Mouse (Mus musculus): ENCODE measurements at regions not wholly inside any gene's neighbourhood (a gene's known extent, or its start where the extent isn't known, plus 50 kb on each side); places are given as distances from the start of the nearest gene placed in this dataset.
A peak's percentile ranks its signal among the peaks of the same experiment; 100 is the strongest.
"Not testable (repeated sequence)": the region's sequence is repeated elsewhere in the genome, so short reads cannot be mapped to it uniquely, and the experiment has no call there.

DNA sequence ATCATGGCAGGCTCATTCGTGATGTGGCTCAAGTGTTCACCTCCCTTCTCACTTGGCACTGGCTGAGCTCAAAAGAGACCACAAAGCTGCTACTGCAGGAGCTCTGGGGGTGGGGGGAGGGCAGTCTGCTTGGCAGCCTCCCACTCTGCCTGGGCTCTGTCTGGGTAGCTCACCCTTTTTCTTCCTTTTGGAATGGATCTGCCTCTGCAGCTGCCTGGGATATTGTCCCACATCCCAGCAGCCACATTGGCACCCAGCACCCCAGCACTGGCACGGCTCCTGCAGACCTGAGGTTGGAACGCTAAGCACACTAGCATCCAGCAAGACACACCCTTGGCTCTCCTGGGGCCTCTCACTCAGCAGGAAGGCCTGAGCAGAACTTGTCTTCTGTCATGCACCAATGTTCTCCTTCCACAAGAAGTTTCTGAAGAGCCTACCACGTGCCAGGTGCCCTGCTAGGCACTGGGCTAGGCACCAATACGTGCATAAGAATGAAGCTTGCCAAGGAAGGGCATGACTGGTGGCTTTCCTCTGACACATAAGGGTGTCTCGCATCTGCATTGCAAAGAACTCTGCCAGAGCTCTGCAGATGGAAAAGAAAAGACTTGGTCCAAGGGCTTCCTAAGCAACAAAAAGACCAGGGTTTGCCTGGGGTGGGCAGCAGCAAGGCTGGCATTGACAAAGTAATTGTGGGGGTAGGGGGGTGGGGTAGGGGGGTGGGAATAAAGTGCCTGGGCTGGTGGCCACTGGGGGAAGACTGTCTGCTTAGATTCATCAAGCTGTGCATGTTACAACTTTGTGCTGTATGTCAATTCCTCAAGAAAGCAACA lies 112.1 kb upstream of the Sipa1l1 start:
- DNase-seq (ENCODE audit: low read depth, low spot score): not testable (repeated sequence)

GRCm38 (mm10) chr12:82064986-82065385 lies 104.1 kb upstream of the Sipa1l1 start:
- peak; percentile 57 for DNase-seq (ENCODE audit: low read depth, low spot score)

GRCm38 (mm10) chr12:82066860-82067259 lies 102.3 kb upstream of the Sipa1l1 start:
- no peak for DNase-seq (ENCODE audit: low read depth, low spot score)

GRCm38 (mm10) chr12:82069621-82070020 lies 99.5 kb upstream of the Sipa1l1 start:
- no peak for DNase-seq (ENCODE audit: low read depth, low spot score)

DNA sequence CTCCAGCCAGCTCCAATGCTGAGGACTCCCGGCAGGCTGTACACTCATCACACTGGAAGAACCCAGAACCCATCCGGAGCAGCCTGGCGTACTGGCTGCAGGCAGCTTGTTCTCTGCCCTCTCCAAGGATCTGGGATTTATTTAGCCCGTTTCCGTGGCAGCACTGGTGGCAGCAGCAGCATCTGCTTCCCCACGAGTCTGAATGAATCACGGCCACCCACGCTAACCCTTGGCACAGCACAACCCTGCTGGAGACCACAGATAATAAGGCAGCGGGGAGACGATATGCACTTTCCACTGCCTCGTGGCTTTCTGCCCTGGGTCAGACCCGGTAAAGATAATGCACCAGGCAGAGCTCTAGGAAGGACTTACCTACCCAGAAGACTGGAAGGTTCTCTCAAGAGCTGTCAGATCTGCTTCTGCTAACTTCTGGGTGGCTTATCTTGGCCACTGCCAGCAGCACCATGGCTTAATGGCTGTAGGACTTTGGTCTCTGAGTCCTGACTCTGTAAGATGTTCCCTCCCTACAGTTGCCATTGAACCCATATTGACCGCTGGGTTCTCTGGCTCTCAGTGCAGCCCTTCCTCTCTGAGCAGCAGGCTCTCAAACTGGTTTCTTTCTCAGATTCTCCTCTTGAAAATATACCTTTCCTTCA lies 96.2 kb upstream of the Sipa1l1 start:
- peak; percentile 84 for DNase-seq (ENCODE audit: low read depth, low spot score)

GRCm38 (mm10) chr12:82075479-82076221 lies 93.5 kb upstream of the Sipa1l1 start:
- no peak for DNase-seq (ENCODE audit: low read depth, low spot score)

DNA sequence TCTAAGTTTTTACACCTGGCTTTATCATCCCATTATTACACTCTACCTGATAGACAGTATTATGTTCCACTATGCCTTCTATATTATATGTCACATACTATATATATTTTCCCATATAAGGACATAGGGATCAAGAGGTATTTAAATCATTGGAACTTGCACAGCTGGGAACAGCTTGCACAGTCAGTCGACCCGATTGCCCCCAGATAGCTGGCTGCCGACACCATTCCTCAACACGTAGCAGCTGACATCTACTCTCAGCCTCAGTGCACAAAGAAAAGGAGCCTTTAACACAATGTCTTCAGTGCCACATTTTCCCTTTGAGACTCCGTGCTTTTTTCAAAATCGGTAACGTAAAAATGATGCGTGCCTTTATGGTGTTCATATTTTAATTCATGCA lies 92.4 kb upstream of the Sipa1l1 start:
- no peak for DNase-seq (ENCODE audit: low read depth, low spot score)

DNA sequence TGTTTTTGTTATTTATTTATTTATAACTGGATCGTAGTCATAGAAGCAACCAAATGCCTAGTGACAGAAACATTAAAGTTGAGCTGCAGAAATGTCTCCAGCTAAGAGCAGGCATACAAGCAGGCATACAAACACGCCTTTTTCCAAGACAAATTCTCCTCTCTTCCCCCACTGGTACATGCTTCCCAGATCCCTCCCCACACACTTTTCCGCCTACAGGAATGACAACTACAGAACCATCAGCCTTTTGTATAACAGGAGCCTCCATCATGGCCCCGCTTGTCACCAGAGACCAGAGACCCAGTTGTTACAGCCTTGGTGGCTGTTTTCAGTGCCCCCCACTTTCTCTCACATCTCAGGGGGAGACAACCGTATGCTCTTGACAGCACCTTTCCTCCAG lies 91.2 kb upstream of the Sipa1l1 start:
- DNase-seq (ENCODE audit: low read depth, low spot score): no peak

DNA sequence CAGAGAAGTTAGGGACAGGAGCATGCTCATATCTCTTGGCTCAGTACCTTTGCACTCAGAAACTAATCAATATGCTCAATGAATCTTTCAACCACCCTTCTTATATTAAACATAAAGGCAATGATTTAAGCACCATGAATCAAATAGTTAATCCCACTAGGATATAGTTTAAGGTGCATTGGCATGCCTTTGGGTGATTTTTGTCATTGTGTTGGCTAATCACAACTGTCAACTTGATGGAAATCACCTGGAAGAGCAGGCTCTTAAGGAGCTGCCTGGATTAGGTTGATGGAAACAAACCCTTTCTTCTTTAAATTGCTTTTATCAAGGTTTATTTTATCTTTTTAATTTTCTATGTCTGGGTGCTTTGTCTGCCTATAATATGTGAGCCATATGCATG lies 90.4 kb upstream of the Sipa1l1 start:
- DNase-seq (ENCODE audit: low read depth, low spot score): no peak

DNA sequence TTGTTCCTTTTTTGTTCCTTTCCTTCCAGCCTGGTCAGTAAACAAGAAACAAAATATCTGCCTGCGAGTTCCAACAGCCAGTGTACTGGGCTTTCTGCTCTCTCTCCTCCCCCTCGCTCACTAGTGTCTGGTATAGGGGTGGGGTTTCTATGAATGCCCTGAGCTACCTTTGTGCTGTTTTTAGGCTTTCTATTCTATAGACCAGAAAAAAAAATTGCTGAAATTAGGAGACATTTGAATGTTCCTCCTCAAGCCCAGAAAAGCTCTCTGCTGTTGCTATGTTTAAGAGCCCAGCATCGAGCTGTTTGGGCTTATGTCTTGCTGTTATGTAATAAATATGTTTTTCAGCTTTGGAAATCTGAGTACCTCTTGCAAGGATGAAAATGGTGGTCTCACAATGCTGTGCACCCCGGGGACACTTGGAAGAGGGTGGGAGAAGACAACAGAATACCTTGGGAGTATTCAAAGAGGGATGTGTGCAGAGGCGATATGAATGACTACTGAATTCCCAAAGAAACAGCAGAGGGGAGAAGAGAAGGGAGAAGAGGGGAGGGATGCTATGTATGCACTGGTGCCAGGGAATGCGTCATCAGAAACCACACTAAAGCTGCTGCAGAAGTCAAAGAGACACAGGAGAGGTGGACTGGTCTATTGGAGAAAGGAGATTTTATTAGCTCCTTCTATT lies 88.8 kb upstream of the Sipa1l1 start:
- peak; percentile 34 for DNase-seq (ENCODE audit: low read depth, low spot score)

DNA sequence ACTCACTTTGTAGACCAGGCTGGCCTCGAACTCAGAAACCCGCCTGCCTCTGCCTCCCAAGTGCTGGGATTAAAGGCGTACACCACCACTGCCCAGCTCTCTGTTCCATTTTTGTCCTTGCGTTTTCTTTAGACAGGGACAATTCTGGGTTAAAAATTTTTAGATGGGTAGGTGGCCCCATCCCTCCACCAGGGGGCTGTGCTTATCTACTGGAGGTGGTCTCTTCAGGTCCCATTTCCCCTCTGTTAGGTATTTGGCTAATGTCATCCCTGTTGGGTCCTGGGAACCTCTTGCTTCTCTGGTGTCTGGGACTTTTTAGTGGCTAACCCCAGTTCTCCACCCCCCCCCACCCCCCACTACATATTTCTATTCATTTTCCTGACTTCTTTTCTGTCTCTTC lies 86.5 kb upstream of the Sipa1l1 start:
- not testable (repeated sequence) for DNase-seq (ENCODE audit: low read depth, low spot score)

- DNase-seq (ENCODE audit: low read depth, low spot score): peak; percentile 83
Measured at GRCm38 (mm10) chr12:82085771-82086400, 83.2 kb upstream of the Sipa1l1 start.

DNA sequence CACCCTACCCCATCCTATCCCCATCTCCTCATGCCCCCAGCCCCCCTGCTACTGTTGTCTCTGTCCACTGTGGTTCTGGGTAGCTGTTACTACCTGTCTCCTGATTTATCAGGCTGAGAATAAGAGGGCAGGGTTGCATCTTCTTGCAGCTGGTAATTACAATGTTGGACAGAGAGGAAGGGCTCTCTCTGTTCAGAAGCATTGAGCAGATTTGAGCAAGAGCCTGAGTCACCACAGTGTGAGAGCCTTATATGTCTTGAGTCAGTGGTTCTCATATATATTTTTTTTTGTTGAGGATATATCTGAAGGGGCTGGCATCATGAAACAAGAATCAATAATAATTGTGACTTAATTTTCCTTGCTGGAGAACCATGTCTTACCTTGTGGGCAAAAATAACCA lies 82.7 kb upstream of the Sipa1l1 start:
- peak; percentile 59 for DNase-seq (ENCODE audit: low read depth, low spot score)

DNA sequence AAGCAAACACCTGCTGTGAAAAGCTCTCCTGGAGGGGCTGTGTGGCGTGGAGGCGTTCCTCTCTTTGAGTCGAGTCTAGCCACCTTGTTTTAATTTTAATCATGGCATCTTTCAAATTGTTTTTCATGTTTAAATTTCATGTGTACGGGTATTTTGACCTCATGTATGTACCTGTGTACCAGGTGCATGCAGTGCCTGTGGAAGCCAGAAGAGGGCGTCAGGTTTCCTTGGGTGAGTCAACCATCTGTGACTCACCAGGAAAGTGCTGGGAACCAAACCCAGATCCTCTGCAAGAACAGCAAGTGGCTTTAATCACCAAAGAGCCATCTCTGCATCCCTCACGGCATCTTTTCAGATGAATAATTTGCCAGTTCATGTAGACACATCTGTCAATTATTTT lies 79.8 kb upstream of the Sipa1l1 start:
- DNase-seq (ENCODE audit: low read depth, low spot score): no peak

DNA sequence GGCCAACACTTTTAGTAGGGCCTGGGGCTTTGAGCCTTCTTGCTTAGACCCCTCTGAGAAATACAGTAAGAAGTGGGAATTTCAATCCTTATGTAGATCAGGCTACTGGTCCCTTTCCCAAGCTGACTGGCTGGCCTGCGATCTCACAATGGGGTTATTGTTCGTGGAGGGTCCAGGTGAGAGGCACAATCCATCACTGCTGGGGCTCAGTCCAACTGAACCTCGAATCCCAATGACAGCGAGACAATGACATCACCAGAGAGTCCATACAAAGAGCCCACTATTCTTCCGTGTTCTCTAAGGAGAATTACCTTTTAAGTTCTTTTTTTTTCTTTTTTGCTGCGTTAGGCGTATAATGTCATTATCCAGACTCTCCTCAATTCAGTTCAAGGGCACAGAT lies 75.8 kb upstream of the Sipa1l1 start:
- no peak for DNase-seq (ENCODE audit: low read depth, low spot score)

GRCm38 (mm10) chr12:82095396-82095795 lies 73.7 kb upstream of the Sipa1l1 start:
- no peak for DNase-seq (ENCODE audit: low read depth, low spot score)

GRCm38 (mm10) chr12:82097126-82097525 lies 72.0 kb upstream of the Sipa1l1 start:
- no peak for DNase-seq (ENCODE audit: low read depth, low spot score)

- DNase-seq (ENCODE audit: low read depth, low spot score): no peak
Measured at GRCm38 (mm10) chr12:82097620-82098019, 71.5 kb upstream of the Sipa1l1 start.

DNA sequence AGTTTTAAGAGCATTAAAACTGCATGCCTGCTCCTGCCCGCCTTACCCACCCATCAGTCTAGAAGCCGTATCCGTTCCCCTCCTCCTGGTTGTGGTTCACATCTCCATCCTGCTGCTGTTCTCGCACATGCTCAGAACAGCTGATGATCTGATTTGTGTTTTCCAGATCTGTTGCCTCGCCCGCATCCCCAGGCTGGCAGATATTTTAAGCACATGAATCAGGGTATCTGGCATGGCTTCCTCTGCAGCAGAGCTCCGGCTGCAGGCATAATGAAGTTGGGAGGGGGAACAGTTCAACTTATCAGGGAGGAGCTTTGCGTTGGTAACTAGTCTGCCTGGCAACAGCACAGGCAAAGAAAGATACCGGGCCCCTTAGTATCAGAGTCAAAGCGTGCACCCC lies 64.9 kb upstream of the Sipa1l1 start:
- peak; percentile 26 for DNase-seq (ENCODE audit: low read depth, low spot score)

GRCm38 (mm10) chr12:82105184-82106031 lies 63.7 kb upstream of the Sipa1l1 start:
- DNase-seq (ENCODE audit: low read depth, low spot score): peak; percentile 12

Data from 3T3-L1 (cell line).